Mouse (Mus musculus) hindbrain, embryonic 15.5 days (tissue): ENCODE measurements at regions not wholly inside any gene's neighbourhood (a gene's known extent, or its start where the extent isn't known, plus 50 kb on each side); places are given as distances from the start of the nearest gene placed in this dataset.

Experiments used
- ATAC-seq: fragments of 200-750 bp; cut with Nextera tagmentation; 2 replicates; pipeline ENCODE4 v1.8.0; 2017; ENCODE audit warnings: low read depth, moderate number of reproducible peaks, moderate TSS enrichment; ENCODE audit not compliant: low FRiP score
- H3K27ac ChIP-seq: fragments of 300-500 bp; sonication (generic); replicated peaks from 2 replicates; pipeline ENCODE4 v1.5.1; 2015; ENCODE audit warnings: mild to moderate bottlenecking, inconsistent platforms
- H3K27me3 ChIP-seq: fragments of 300-500 bp; sonication (generic); 2 replicates; pipeline ENCODE4 v1.6.1; 2015; ENCODE audit warnings: control low read depth, inconsistent platforms
- H3K36me3 ChIP-seq: fragments of 300-500 bp; sonication (generic); 2 replicates; pipeline ENCODE4 v1.6.1; 2015; ENCODE audit warnings: control low read depth, inconsistent platforms
- H3K4me1 ChIP-seq: fragments of 300-500 bp; sonication (generic); replicated peaks from 2 replicates; pipeline ENCODE4 v1.6.1; 2015; ENCODE audit warnings: control low read depth, inconsistent platforms
- H3K4me2 ChIP-seq: fragments of 300-500 bp; sonication (generic); 2 replicates; pipeline ENCODE4 v1.6.1; 2015; ENCODE audit warnings: moderate library complexity, mild to moderate bottlenecking, inconsistent platforms
- H3K4me3 ChIP-seq: fragments of 300-500 bp; sonication (generic); 2 replicates; pipeline ENCODE4 v1.5.1; 2015; ENCODE audit warnings: mild to moderate bottlenecking, inconsistent platforms
- H3K9ac ChIP-seq: fragments of 300-500 bp; sonication (generic); 2 replicates; pipeline ENCODE4 v1.6.1; 2015; ENCODE audit warnings: inconsistent platforms
- H3K9me3 ChIP-seq: fragments of 300-500 bp; sonication (generic); 2 replicates; pipeline ENCODE4 v1.6.1; 2016; ENCODE audit warnings: control low read depth, inconsistent platforms
- WGBS: fragments of 180-500 bp; shearing (Covaris S2); methylation state at CpG from one replicate; pipeline ENCODE4 v1.1.7; 2015; 5-methylcytosine and 5-hydroxymethylcytosine counted together

DNA sequence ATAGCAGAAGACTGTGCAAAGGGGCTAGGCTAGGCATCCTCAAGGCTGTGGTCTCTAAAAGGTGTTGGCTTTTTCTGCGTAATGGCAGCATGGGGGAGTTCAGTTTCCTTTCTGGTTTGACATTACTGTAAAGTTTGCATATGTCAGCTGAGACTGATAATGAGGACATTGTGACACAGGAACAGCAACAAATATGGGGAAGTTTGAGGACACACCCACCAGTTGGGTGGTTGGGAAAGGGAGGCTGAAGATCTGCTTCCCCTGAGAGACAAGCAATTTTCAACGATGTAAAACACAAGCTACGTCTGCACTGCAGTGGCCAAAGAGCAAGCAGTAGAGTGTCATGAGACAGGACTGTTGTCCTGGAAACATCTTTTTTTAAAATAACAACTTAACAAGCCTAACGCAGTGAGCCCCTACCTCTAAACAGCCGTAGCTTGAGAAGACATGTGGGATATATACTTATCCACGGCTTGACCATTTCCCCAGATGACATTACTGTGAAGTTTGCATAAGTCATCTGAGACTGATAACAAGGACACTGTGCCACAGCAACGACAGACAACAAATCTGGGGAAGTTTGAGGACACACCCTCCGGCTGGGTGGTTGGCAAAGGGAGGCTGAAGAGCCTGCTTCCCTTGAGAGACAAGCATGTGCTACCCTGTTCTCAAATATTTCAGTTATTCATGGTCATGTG lies 173.8 kb downstream of the Plk2 start:
- Histone ChIP-seq H3K27ac (no peak overlapping the region), H3K9me3 (no peaks in the 10 kb centered on the region), H3K4me2 (no peak overlapping the region), H3K4me1 (peaks cover 4% of the 10 kb centered on the region), H3K27me3 (no peaks in the 10 kb centered on the region), H3K36me3 (no peaks in the 10 kb centered on the region), H3K9ac (no peak overlapping the region), H3K4me3 (no peak overlapping the region)
- 89% methylated on average over 8 of the region's 8 CpGs for WGBS
- ATAC-seq, result no peak

DNA sequence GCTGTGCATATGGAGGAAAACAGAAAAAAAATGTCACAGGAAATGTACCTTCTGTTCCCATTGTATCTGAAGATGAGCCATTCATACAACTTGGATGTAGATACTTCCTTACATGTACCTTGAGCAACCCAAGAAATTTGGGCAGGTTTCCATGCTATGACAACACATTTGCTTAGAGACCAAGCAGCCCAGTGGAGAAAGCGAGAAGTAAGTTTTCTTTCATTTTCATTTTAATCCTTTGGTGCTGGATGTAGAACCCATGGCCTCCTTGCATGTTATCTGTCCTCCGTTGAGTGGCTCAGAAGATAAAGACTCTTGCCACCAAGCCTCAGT lies 174.3 kb downstream of the Plk2 start:
- ATAC-seq, result no peak
- Histone ChIP-seq H3K4me1 (peaks cover 9% of the 10 kb centered on the region), H3K4me2 (no peak overlapping the region), H3K9me3 (no peaks in the 10 kb centered on the region), H3K27ac (no peak overlapping the region), H3K36me3 (no peaks in the 10 kb centered on the region), H3K9ac (no peak overlapping the region), H3K27me3 (no peaks in the 10 kb centered on the region), H3K4me3 (no peak overlapping the region)
- 95% methylated on average over 2 of the region's 2 CpGs for WGBS

DNA sequence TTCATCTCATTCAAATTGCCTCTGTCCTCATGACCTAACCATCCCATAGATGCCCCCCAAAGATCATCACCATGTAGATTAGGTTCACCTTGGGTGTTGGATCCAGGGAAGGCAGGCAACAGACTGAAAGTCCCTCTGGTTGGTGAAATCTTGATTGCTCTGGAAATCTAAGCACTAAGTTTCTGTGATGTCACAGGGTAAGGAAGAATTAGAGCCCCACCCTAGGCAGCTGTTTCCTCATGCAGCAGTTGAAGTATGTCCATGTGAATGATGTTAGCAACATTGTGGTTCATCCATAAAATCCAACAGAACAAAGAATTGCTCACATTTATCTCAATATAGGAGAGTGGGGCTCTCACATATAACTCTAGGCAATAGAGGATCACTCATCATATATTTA lies 175.5 kb downstream of the Plk2 start:
- no peak overlapping the region for H3K4me2 ChIP-seq
- no peak overlapping the region for H3K9ac ChIP-seq
- H3K27ac ChIP-seq, result no peak overlapping the region
- H3K4me1 ChIP-seq, result peaks cover 20% of the 10 kb centered on the region
- no peaks in the 10 kb centered on the region for H3K9me3 ChIP-seq
- H3K4me3 ChIP-seq, result no peak overlapping the region
- no peak for ATAC-seq
- H3K36me3 ChIP-seq, result no peaks in the 10 kb centered on the region
- H3K27me3 ChIP-seq, result no peaks in the 10 kb centered on the region

DNA sequence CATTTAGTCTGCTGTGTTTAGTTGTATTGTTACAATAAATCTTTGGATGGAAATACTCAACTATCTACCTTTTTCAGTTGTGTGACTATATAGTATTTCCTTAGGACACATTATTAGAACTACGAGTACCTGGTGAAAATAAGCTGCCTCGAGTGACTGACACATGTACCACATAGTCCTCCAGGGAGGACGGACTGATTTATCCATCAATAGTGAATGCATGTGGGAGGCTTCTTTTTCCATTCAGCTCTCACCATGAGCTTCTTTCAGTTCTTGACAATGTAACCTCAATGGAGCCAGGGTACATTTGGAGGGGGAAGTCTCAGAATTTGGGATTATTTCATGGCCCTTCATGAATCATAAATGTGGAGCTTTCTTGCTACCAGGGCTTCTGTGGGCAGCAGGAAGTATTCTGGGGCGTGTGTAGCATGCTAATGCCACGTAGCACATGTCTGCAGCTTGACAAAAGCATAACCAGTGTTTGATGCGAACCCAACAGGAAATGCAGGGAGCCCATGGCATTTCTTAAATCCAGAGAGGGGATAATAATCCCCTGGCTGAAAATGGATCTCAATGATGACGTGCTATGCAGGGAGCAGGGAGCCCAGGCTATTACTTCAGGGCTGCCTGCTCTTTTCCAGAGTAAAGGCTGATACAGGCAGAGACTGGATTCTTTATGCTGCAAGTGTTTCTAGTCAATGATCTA lies 178.7 kb downstream of the Plk2 start:
- H3K9ac ChIP-seq, result no peak overlapping the region
- H3K4me2 ChIP-seq, result no peak overlapping the region
- H3K4me3 ChIP-seq, result no peak overlapping the region
- H3K36me3 ChIP-seq, result no peaks in the 10 kb centered on the region
- WGBS, result 49% methylated on average over 7 of the region's 7 CpGs
- peak overlapping the region; percentile 72 for H3K27ac ChIP-seq
- peaks cover 24% of the 10 kb centered on the region for H3K4me1 ChIP-seq
- H3K27me3 ChIP-seq, result no peaks in the 10 kb centered on the region
- H3K9me3 ChIP-seq, result no peaks in the 10 kb centered on the region
- peak; percentile 42; the same call in 1 of the 2 replicates for ATAC-seq

DNA sequence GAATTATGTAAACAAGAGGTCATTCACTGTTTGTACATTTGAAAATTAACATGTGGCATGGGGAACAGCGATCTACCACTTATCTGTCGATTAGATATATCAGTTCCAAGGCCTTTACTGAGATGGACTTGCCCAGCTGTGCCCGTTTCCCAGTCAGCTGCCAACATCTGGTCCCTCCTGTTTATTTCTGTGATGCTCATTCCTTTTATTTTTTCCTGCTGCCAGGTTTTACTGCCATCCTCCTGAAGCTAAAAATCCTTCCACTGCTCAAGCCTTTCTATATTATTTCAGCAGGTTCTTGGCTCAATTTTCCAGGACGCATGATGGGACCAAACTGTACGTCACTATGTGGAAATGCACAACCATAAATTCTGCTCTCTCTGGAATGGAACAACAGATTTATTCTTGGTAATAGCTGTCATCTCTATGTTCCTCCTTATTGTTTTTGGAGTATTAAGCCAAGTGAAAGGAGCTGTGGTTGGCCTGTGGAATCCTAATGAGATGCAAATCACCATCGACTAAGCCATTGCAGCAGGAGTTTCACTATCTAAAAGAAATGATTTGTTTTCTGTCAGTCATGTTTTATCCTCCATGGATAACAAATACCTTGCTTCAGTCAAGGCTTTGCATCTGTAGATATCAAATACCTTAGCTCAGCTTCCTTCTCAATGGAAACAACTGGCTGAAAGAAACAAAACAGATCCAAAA lies 180.1 kb downstream of the Plk2 start:
- Histone ChIP-seq H3K4me3 (no peak overlapping the region), H3K9ac (no peak overlapping the region), H3K4me1 (peaks cover 24% of the 10 kb centered on the region), H3K4me2 (no peak overlapping the region), H3K9me3 (no peaks in the 10 kb centered on the region), H3K36me3 (no peaks in the 10 kb centered on the region), H3K27ac (peak overlapping the region; percentile 40; the same call in 1 of the 2 replicates), H3K27me3 (no peaks in the 10 kb centered on the region)
- 55% methylated on average over 6 of the region's 6 CpGs for WGBS
- ATAC-seq, result no peak; the same call in 1 of the 2 replicates

DNA sequence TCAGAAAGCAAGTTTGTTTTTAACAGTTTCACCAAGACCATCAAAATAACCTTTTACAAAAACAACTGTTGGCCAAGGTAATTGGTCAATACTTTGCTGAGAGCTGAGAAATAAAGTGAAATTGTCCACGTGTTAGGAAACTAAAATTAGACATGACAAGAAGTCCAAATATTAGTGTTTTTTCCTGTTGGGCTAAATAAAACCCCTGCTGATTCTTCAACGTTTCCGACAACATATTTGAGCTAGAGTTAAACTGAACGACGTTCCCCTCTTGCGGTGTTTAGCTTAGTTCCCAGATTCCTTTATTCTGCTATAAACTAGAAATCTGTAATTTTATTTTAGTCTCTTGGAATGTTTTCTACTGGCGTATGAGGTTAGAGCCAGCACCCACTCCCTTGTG lies 183.3 kb downstream of the Plk2 start:
- no peaks in the 10 kb centered on the region for H3K9me3 ChIP-seq
- H3K27ac ChIP-seq, result no peak overlapping the region
- peaks cover 24% of the 10 kb centered on the region for H3K4me1 ChIP-seq
- no peak overlapping the region for H3K9ac ChIP-seq
- H3K36me3 ChIP-seq, result no peaks in the 10 kb centered on the region
- no peak overlapping the region for H3K4me2 ChIP-seq
- 77% methylated on average over 7 of the region's 7 CpGs for WGBS
- H3K4me3 ChIP-seq, result no peak overlapping the region
- no peaks in the 10 kb centered on the region for H3K27me3 ChIP-seq
- ATAC-seq, result no peak

DNA sequence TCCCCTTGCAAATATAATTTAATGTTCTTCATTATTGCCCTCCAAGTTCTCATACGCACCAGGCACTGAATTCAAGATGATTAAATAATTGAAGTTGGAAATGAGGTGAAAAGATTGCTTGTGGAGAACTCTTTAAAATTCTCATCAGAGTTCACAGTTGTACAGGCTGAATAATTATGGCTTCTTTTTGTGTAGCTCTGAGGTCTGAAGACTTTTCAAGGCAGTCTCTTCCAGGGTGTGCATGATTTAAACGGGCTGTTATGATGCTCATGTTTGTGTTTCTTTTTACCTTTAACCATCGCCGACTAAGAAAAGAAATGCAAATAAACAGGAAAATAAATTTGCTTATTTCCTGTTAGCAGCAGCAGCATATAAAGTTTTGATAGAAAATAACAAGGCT lies 185.3 kb downstream of the Plk2 start:
- H3K36me3 ChIP-seq, result no peaks in the 10 kb centered on the region
- H3K4me2 ChIP-seq, result no peak overlapping the region
- H3K9ac ChIP-seq, result no peak overlapping the region
- no peak for ATAC-seq
- peaks cover 7% of the 10 kb centered on the region; the same call in 1 of the 2 replicates for H3K4me1 ChIP-seq
- no peaks in the 10 kb centered on the region for H3K27me3 ChIP-seq
- H3K9me3 ChIP-seq, result no peaks in the 10 kb centered on the region
- WGBS, result 76% methylated on average over 4 of the region's 4 CpGs
- no peak overlapping the region for H3K4me3 ChIP-seq
- no peak overlapping the region for H3K27ac ChIP-seq

DNA sequence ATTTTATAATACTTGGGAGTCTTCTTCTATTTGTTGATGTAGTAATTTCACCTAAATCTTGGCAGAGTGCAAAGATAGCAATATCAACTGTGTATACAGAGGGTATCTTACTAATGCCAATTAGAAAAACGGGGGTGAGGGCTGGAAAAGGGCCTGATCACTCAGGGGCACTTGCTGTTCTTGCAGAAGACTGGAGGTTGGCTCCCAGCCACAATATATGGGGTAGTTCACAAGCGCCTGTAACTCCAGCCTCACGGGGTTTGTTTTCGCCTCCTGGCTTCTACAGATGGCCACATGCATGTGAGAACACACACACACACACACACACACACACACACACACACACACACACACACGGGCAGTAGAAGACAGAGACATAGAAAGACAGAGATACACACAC lies 185.7 kb downstream of the Plk2 start:
- H3K4me3 ChIP-seq, result no peak overlapping the region
- no peak for ATAC-seq
- no peaks in the 10 kb centered on the region for H3K9me3 ChIP-seq
- no peak overlapping the region for H3K4me2 ChIP-seq
- H3K36me3 ChIP-seq, result no peaks in the 10 kb centered on the region
- H3K4me1 ChIP-seq, result 0 out of 2 replicates have a peak, but pooled peaks cover 3% of the 10 kb centered on the region
- no peak overlapping the region for H3K9ac ChIP-seq
- H3K27me3 ChIP-seq, result no peaks in the 10 kb centered on the region
- WGBS, result 63% methylated on average over 5 of the region's 5 CpGs
- H3K27ac ChIP-seq, result no peak overlapping the region; the same call in 1 of the 2 replicates

DNA sequence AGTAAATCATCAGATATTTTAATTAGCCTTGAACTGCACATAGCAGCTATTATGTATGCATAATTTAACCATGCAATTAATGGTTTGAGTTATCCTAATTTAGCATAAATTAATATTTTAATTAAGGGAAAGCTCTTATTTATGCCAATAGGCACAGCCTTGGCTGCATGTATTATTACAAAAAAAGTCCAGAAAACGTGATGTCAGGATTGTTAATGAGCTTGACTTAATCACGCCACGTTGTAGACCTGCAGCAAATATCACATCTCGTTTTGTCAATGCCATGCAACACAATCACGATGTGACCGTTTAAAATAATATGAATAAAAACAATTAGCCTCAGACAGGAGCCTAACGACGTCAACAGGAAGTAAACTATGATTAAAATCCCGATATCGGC lies 189.9 kb downstream of the Plk2 start:
- Histone ChIP-seq H3K4me2 (no peak overlapping the region), H3K36me3 (no peaks in the 10 kb centered on the region), H3K27ac (no peak overlapping the region), H3K9me3 (no peaks in the 10 kb centered on the region), H3K4me3 (no peak overlapping the region), H3K27me3 (no peaks in the 10 kb centered on the region), H3K4me1 (no peaks in the 10 kb centered on the region), H3K9ac (no peak overlapping the region)
- 58% methylated on average over 10 of the region's 10 CpGs for WGBS
- no peak for ATAC-seq

DNA sequence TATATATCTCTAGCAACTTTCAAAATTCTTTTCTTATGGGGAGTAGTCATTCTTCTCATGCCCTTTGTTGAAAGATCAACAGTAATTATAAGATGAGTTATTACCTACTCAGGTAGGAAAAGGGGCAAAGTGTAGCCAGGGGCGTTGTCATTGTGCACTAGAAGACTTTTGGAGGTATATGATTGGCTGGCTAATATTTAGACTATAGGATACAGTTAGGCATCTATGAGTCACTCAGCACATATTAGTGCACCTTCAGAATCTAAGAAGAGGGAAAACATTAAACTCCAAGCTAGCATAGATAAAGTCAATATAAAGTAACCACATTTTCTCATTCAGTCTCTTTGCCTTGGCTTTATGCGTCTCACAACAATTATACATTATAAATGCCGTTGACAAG lies 199.8 kb downstream of the Plk2 start:
- Histone ChIP-seq H3K27me3 (no peaks in the 10 kb centered on the region), H3K27ac (no peak overlapping the region), H3K36me3 (no peaks in the 10 kb centered on the region), H3K4me2 (no peak overlapping the region), H3K4me1 (0 out of 2 replicates have a peak, but pooled peaks cover 3% of the 10 kb centered on the region), H3K9ac (no peak overlapping the region), H3K9me3 (no peaks in the 10 kb centered on the region), H3K4me3 (no peak overlapping the region)
- WGBS, result 95% methylated on average over 3 of the region's 3 CpGs
- no peak for ATAC-seq

DNA sequence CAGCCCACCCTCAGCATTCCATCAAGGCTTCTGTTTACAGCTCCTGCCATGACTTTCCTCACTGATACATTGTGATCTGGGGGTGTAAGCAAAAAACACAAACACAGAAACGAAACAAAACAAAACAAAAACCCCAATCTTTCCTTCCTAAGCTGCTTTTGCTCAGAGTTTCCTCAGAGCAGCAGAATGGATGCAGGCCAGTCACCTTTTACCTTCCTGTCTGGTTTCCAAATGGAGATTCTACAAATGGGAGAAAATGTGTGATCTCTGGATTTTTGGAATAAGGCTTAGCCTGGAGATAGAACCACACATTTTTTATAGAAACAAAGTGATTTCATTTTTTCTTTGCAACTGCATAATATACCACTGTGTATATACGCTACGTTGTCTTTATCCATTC lies 204.8 kb downstream of the Plk2 start:
- ATAC-seq, result no peak
- Histone ChIP-seq H3K27ac (no peak overlapping the region), H3K4me2 (no peak overlapping the region), H3K4me3 (no peak overlapping the region), H3K36me3 (no peaks in the 10 kb centered on the region), H3K9ac (no peak overlapping the region), H3K4me1 (0 out of 2 replicates have a peak, but pooled peaks cover 4% of the 10 kb centered on the region), H3K27me3 (no peaks in the 10 kb centered on the region), H3K9me3 (no peaks in the 10 kb centered on the region)
- WGBS, result 84% methylated on average over 3 of the region's 3 CpGs

DNA sequence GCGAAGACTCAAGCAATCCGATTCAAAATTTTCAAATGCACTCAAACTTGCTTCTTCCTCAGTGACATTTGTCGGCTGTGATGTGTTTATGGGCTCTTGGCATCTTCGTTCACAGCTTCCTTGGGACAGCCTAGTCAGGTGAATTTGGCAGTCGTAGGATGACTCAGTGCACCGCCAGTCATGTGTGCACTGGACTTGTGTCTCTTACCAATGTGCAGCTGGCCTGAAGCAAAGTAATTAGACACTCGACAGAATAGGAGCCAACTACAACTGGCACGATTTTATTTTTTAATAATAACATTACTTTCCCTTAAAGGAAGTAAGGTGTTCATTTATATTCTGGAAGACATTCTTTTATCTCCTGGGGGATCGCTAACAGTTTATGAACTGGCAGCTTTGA lies 205.5 kb downstream of the Plk2 start:
- Histone ChIP-seq H3K9ac (no peak overlapping the region), H3K36me3 (no peaks in the 10 kb centered on the region), H3K4me1 (0 out of 2 replicates have a peak, but pooled peaks cover 4% of the 10 kb centered on the region), H3K27me3 (no peaks in the 10 kb centered on the region), H3K27ac (no peak overlapping the region), H3K4me2 (no peak overlapping the region), H3K4me3 (no peak overlapping the region), H3K9me3 (no peaks in the 10 kb centered on the region)
- WGBS, result 74% methylated on average over 9 of the region's 9 CpGs
- ATAC-seq, result no peak
